Mouse (Mus musculus): ENCODE measurements around the gene Neu4.
"Not testable (repeated sequence)": the region's sequence is repeated elsewhere in the genome, so short reads cannot be mapped to it uniquely, and the experiment has no call there.

Neu4 gene

DNA sequence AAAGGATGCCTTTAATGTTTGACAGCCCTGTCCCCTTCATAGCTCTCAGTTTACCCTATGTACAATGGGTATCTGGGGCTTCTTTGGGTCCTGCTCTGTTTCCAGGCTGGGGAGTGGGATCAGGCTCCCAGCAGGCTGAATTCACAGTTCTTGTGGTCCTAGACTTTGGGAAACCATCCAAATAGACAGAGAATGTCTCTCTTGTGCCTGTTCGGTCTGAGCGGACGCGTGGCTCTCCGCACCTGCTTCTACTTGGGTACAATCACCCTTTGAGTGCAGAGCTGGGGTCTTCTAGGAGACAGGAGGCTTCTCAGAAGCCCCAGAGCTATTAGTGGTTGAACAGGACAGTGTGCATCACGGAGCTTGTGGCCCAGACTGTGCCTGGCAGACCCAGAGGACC lies at the start of gene Neu4:
Gene Neu4 (plus strand): TSS at position 301 of the 400 bp plus-strand sequence.
- no peak for DNase-seq

DNA sequence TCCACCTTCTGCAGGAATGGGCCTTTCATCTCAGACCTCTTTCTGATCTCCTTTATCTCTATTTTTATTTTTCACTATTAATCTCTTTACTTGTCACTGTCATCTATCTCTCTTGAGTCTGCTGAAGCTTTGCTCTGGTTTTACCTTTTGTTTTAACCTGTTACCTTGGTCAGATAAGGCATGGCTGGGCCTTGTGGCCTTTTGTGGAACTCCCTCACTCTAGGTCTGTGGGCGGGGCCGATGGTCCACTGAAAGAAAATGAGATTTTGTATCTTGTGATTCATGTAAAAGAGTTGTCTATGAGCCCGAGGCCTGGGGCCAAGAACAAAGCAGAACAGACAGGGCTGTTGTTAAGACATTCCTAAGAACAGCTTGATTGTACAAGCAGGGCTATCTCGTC lies 49.5 kb upstream of the Neu4 start:
- DNase-seq: not testable (repeated sequence)

DNA sequence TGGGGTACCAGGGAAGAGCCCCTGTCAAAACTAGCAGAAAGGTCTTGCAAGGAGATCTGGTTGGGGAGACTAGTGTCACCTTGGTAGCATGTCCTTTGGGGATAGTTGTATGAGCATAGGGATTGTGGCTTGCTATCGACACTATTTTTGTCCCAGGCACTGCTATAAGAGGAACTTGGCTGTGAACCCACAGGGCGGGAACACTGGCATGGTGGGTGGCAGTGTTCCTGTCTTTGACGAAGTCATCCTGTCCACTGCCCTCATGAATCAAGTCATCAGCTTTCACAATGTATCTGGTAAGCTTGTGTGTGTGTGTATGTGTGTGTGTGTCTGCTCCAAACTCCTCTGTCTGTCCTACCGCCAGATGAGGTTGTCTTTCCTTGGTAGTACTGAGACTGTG lies 44.5 kb upstream of the Neu4 start:
- DNase-seq: not testable (repeated sequence)

DNA sequence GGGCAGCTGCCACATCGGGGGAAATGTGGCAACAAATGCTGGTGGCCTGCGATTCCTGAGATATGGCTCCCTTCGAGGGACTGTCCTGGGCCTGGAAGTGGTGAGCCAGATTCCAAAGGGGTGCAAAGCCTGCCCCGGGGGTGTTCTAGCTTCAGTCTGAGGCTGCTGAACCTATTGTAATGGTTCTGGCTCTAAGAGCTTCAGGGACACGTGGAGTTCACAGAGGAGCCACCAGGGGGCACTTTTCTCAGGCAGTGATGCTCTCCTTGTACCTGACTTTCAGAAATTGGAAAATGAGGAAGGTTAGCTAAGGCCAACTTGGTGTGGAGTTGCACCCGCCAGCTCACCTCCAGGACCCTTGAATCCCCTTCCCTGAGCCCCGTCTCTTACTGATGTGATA lies 42.0 kb upstream of the Neu4 start:
- DNase-seq: not testable (repeated sequence)

DNA sequence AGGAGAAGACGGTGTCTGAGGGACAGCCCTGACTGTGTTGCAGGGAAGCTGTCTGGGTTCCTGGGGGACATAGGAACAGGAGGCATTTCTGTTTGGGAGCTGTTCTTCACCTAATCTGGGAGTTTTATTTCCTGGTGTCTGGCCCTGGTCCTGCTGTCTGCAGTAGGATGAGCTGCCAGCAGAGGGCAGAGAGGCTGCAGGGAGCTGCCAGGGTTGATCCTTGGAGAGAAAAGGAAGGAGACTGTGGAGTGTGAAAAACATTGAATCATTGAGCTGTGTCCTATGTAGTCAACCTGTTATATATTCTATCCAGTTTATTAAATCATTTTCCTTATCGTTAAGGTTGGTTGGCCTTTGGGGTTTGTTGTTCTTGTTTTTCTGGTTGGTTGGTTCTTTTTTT lies 39.3 kb upstream of the Neu4 start:
- not testable (repeated sequence) for DNase-seq

DNA sequence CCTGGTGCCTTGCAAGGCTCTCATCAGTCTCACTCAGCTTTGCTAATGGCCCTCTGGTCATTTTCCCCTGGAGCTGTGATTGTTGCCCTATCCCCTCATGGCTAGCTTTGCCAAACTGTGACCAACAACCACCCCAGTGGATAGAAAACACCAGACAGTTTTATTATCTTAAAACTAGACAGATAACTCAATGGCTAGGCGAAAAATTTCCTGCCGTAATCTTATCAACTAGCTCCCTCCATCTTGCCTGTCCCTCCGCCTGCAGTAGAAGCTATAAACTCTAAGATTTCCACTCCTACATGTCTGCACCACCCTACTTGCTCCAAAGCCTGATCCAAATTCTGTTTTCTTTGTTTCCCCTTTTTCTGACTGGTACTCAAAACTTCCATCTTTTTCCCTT lies 34.1 kb upstream of the Neu4 start:
- DNase-seq: no peak

DNA sequence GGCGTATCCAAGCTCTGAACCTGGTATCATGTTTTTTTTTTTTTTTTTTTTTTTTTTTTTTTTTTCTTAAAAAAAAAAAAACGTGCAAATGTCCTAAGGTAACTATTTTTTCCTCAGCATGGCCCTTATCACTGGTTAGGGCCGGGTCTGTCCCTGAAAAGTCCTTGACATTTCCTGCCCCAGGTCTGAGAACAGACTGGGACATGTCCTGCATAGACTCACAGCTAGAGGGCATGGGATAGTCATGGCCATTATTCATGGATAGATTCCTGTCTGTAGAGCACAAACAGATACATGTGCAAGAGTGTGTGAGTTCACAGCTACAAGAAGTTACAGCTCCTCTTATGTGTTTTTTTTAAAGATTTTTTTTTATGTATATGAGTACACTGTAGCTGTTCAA lies 31.5 kb upstream of the Neu4 start:
- no peak for DNase-seq

DNA sequence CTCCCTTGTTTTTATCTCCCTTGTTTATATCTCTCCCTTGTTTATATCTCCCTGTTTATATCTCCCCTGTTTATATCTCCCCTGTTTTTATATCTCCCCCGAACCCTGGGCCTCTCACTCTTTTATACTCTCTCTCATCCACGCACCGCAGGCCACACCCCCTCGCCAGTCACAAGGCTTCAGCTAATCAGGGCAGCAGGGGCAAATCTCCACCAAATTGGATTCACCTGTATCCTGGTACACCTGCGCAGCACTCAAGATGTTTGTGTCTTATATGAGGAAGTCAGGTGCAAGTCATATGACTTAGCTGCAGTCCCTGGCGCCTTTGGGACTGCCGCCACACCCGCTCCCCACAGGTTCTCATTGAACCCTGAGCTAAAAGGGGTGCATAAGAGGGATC lies 30.0 kb upstream of the Neu4 start, which contains the start of gene Gal3st2c:
Gene Gal3st2c (plus strand): TSS at position 301 of the 400 bp plus-strand sequence.
- not testable (repeated sequence) for DNase-seq

DNA sequence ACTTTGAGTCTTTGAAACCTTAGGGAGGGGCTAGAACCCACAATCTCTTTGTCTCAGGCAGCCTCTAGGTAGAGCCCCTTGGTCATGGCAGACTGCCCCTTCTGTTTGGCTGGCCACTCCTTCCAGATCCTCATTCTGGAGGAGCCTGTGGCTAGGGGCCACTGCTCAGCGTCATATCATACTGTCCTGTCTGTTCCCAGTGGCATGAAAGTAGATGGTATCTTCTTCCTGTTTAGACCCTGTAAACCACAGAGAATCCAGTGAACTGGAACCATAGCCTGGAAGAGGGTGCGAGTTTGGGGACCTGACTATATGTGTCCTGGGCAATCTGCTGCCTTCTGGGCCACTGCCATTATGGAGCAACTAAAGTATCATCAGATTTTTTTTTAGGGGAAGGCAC lies 29.2 kb upstream of the Neu4 start:
- DNase-seq: not testable (repeated sequence)

DNA sequence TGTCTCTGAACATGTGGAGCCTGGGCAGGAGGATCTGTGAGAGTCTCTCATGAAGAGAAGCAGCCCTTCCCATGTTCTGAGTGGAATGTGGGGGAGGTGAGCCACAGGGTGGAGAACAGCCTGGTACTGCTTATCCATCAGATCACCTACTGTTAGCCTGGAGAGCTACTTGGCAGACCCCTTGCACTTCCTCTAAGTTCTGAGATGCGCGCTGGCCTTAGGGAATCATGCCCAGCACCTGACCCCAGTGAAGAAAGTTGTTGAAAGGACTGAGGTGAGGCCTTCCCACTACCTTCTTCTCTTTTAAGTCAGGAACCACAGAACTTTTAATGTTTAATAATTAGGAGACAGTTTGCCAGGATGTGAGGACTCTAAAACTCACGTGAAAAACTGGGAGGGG lies 28.8 kb upstream of the Neu4 start:
- not testable (repeated sequence) for DNase-seq

DNA sequence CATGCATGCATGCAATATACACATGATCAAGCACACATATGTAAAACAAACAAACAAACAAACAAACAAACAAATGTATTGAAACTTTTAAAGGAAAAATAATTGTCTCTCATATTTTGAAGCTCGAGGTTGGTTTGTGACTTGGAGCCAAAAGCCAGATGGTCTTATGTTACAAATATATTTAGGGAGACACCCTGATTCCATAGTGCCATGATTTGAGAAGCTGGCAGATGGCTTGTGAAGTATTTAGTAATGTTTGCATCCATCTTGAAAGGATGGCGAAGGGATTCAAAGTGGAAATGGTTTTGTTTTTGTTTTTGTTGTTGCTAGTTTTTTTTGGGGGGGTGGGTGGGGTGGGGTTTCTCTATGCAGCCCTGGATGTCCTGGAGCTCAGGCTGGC lies 19.2 kb upstream of the Neu4 start:
- no peak for DNase-seq

DNA sequence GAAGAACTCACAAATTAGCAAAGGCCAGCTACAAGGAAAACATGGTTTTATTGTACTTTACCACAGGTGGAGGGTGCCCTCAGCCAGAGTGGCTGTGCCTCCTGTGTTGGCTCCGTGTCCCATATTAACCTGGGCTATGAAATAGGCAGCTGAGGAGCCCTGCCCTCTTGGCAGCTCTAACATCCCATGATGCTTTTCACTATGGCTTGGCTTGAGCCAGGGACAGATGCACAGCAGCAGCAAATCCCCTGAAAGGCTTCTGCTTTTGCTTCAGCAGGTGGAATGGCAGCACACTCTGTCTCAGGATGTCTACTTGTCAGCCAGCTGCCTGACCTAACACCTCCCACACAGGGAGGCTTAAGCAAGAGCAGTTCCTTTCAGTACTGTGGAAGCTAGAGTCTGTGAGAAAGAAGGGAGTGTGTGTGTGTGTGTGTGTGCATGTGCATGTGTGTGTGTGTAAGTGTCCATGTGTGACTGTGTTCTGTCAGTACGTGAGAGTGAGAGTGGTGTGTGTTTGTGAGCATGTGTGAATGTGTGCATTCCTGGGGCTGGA lies 14.2 kb upstream of the Neu4 start:
- not testable (repeated sequence) for DNase-seq

DNA sequence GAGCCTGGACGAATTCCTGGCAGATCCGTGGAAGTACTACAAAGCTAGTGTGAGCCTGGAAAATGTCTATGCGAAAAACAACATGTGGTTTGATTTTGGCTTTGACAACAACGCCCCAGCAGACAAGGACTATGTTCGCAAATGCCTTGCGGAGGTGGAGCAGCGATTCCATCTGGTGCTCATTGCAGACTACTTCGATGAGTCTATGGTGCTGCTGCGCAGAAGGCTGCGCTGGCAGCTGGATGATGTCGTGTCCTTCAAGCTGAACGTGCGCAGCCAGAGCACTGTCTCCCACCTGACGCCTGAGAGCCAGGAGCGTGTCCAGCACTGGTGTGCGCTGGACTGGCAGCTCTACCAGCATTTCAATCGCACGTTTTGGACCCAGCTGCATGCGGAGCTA lies 11.4 kb upstream of the Neu4 start:
- DNase-seq: not testable (repeated sequence)

DNA sequence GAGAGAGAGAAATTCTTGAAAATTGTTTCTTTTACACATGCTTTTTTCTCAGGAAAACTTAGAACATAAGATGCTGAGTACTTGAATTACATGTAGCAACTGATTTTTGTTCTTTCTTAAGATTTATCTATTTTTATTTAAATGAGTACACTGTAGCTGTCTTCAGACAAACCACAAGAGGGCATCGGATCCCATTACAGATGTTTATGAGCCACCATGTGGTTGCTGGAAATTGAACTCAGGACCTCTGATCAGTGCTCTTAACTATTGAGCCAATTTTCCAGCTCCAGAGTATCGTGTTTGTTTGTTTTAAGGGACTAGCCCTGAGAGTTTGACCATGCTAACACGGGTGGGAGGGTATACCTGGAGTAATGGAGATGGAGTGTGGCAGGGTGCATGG lies 8.6 kb upstream of the Neu4 start:
- no peak for DNase-seq

DNA sequence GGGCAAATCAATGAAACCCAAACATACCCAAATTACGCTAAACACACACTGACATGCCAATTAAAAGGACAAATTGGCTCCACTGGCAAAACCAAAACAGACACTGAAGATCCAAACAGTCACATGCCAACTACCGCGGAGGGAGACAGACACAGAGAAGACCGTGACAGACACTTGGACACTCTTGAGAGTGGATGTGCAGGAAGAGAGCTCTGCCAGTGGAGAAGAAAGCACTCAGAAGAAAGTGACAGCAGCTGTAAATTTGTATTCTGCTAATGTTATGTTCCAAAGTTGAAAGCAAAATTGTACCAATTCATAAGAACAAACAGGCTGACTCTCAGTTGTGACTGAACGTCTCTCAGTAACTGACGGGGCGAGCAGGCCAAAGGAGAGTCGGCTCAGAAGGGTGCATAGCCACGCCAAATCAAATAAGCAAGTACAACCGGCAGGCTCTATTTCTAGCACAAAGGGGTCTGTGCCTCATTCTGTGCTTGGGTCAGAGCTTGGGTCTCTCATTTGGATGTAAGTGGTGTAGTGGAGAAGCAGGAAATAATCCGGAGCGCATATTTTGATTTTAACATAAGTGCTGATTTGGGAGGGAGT lies 7.4 kb downstream of the Neu4 start:
- DNase-seq: peak; percentile 16

DNA sequence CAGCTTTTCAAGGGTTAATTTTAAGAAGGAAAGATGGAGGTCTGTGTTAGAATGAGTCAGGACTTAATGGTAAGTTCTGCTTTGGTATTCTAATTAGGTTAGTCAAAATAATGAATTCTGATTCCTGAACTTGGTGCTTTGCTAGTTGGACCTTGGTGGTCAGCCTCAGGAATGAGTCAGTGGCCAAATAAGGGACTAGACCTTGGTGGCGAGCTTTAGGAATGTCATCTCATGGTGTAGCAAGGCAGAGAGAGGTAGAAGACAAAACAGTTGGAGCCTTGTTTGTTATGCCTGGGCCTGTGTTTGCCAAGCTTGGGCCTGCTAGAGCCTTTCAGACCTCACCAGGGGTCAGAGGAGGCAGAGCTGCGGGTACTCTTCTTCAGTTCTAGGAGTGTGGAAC lies 8.5 kb downstream of the Neu4 start:
- no peak for DNase-seq

DNA sequence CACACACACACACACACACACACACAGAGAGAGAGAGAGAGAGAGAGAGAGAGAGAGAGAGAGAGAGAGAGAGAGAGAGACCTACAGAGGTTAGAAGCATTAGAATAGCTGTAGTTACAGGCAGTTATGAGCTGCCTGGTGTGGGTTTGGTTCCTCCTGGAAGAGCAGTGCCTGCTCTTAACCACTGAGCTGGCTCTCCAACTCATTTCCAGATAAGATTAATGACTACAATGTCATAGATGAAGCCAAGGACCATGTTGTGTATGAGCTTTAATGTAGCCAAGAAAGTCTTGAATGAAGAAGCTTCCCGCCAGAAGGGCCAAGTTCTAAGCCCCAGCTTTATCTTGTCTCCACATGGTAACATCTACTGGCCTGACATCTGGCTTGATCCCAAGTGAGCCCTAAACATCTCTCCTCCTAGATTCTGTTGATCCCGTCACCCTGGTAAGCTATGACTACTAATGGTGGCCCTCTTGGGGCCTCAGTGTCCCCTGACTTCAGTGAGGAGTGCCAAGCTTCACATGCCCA lies 12.9 kb downstream of the Neu4 start:
- DNase-seq: no peak

DNA sequence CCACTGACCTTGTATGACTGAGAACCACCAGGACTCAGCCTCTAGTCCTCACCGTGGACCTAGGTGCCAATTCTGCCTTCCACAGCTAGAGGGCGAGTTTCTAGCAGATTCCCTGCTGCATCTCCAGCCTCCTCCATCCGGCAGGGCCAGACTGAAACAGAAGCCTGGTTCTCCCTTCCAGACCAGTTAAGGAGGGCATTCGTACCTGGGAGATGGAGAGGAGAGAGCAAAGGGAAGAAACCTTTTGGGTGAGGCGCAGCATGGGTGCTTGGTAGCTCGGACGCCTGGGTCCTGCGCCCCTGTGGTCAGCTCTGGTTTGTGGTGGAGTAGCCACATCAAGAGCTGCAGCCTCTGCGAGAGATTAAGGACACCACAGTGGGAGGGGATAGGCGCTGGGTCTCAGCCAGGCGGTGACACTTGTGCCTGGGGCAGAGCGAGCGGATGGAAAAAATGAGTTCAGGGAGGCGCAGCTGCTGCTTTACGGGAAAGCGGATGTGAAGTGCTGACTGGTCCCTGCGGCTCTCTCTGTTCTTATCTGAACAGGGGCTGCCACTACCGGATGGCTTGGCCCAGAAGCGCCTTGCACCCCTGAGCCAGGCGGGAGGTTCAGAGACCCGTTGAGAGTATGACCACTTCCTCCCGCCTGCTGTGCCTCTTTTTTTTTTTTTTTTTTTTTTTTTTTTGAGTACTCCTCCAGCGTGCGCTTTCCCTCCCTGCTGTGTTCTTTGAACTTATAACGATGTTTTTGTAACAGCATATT lies 14.9 kb downstream of the Neu4 start:
- DNase-seq: peak; percentile 90

DNA sequence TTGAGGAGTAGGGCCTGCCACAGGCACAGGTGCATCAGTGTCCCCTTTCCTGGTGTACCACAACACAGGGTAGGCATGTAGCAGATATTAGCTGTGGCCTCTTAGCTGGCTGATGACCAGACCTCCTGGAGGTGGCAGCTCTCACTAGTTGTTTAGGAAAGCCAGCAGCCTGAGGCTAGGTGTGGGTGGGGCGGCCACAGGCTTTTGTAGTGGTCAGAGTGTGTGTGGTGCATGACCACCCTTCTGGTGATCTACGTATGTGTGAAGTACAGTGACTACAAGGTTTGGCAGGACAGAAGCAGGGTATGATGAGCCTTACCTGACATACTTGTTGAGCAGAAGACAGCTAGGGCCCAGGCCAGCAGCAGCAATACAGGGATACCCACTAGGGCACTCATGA lies 20.1 kb downstream of the Neu4 start:
- DNase-seq: no peak

DNA sequence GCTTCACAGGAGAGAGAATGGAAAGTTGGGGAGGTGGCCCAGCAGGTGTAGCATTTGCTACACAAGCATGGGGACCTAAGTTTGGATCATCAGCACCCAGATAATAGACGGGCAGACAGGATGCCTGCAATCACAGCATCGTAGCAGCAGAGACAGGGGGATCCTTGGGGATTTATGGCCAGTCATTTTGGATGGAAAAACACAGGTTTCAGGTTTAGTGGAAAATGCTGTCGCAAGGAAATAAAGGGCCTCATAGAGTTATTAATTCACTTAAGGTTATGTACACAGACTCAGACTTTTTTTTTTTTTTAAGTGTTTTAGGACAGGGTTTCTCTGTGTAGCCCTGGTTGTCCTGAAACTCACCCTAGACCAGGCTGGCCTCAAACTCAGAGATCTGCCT lies 25.3 kb downstream of the Neu4 start:
- DNase-seq: no peak

DNA sequence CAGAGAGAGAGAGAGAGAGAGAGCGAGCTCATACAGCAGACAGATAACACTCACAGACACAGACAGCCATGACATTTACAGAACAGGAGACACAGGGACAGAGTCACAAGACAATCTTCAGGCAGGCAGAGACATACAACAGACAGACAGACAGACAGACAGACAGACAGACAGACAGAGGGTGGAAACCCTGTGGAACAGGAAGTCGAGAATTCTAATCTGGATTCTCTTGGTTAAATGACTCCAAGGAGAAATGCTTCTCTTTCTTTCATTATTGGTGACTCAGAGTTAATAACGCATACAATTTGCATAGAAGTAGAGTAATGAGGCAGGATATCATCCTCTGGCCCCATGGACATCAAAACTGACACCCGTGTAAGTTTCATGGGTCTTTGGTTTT lies 26.3 kb downstream of the Neu4 start:
- DNase-seq: no peak

DNA sequence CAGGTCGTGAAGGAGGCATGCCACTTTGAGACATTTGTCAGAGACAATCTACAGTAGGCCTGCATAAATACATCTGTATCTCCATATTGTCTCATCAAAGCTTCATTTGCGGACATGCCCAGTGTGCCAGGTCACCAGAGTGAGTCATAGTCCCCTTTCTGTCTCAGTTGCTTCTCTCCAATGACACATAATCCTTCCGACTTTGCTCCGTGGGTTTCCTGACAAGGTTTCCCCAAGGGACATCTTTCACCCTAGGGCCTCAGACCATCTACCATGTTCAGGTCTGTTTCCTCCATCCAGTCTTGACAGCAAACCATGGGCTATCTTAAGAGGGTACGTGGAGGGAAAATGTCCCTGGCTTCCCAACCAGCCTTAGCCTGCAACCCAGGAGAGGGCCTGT lies 30.9 kb downstream of the Neu4 start:
- no peak for DNase-seq

DNA sequence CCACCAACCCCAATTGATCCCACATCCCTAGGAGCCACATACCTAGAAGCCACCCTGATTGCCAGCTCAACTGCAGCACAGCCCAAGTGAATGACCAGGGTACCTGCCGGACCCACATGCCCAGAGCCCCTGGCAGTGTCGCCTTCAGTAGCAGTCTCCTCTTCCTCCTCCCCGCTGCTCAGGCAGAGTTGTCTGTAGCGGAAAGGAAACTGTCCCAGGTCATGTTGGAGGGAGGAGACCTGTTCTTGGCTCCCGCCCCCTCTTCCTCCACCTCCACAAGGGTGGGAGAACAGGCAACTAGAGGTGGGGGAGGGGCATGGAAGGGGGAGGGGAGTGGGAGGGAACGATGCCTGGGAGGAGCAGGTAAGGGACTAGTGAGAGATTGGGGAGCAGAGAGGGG lies 32.1 kb downstream of the Neu4 start, which contains the start of gene Pdcd1:
Gene Pdcd1 (minus strand): TSS at position 181 of the 400 bp plus-strand sequence.
- DNase-seq: no peak
